Mouse (Mus musculus): ENCODE measurements around the gene Tigd2.

DNA sequence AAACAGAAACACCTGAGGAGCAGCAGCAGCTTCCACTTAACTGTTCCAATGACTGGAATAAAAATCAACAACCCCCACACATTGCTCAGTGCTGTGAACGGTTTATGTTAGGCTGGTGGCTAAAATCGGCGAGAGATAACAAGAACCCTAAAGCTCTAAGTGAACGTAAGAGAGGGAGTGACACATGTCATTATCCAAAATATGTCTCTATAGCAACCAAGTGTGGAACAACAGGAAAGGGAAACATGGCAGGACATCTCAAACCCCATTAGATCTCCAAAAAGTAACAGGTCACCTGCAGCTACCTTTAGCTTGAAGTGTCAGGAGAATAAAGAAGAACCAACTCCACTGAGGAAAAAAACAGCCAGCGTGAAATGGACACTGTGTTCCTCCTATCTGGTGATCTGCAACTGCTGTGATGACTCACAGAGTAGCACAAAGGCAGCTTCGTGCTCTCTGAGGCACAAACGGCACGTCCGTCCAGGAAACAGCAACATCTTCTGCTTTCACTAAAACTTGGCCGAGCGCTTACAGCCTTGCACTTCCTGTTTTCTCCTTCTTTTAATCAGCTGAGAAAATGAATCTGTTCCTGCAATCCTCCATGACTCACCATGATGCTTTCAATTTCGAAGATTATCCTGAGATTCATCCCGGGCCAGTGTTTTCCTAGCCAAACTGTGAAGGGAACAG is 23.5 kb upstream of the Tigd2 start:
- TF ChIP-seq CTCF (IDR thresholded peaks at IDR 0.05; ENCODE audit: low read depth) (no peak), EP300 (IDR thresholded peaks at IDR 0.05; ENCODE audit: low read depth) (0 out of 2 replicates have a peak, but pooled peaks have one; percentile 23)

All from liver, postnatal 0 days (tissue).